Mouse (Mus musculus) MEL (cell line): ENCODE results near the gene Rps3a1.

Experiments
- BHLHE40 ChIP-seq: IDR thresholded peaks from 2 replicates; pipeline ENCODE4 v1.6.1; 2012; ENCODE audit warnings: low read depth, mild to moderate bottlenecking, inconsistent platforms, low read length, improper control_type of control experiment, borderline replicate concordance
- CHD1 ChIP-seq: IDR thresholded peaks from 2 replicates; pipeline ENCODE4 v1.6.1; 2012; ENCODE audit warnings: low read depth, mild to moderate bottlenecking, inconsistent platforms, low read length, improper control_type of control experiment
- CTCF ChIP-seq, 3 experiments: IDR thresholded peaks in 2 of 3; conservative IDR thresholded peaks in 1 of 3; 2 replicates each; pipeline ENCODE4 v1.5.1; 2011 to 2012; ENCODE audit warnings: low read length in 3 of 3, low read depth in 2 of 3, mild to moderate bottlenecking in 2 of 3, improper control_type of control experiment in 1 of 3, inconsistent platforms in 1 of 3, mixed read lengths in 1 of 3, moderate library complexity in 1 of 3; ENCODE audit not compliant: control insufficient read depth in 1 of 3, insufficient read depth in 1 of 3, poor library complexity in 1 of 3, severe bottlenecking in 1 of 3
- ELF1 ChIP-seq: IDR thresholded peaks from 2 replicates; pipeline ENCODE4 v1.6.1; 2014; ENCODE audit warnings: low read depth, mild to moderate bottlenecking, inconsistent platforms, low read length, improper control_type of control experiment, moderate library complexity
- EP300 ChIP-seq, 2 experiments: IDR thresholded peaks; 2 replicates each; pipeline ENCODE4 v1.6.1; 2011; ENCODE audit warnings: improper control_type of control experiment in 2 of 2, low read length in 2 of 2, low read depth in 1 of 2, mild to moderate bottlenecking in 1 of 2
- GATA1 ChIP-seq: IDR thresholded peaks from 2 replicates; pipeline ENCODE4 v1.6.1; 2011; ENCODE audit warnings: low read depth, low read length, improper control_type of control experiment
- HCFC1 ChIP-seq: IDR thresholded peaks from 2 replicates; pipeline ENCODE4 v1.6.1; 2012; ENCODE audit warnings: low read depth, mild to moderate bottlenecking, inconsistent platforms, low read length, improper control_type of control experiment, moderate library complexity
- JUND ChIP-seq: IDR thresholded peaks from 2 replicates; pipeline ENCODE4 v1.6.1; 2011; ENCODE audit warnings: low read depth, mild to moderate bottlenecking, improper control_type of control experiment, low read length
- MAX ChIP-seq: IDR thresholded peaks from 2 replicates; pipeline ENCODE4 v1.6.1; 2011; ENCODE audit warnings: low read length, improper control_type of control experiment
- POLR2A ChIP-seq, 2 experiments: IDR thresholded peaks; 2 replicates each; pipeline ENCODE4 v1.6.1; 2011 to 2012; ENCODE audit warnings: low read length in 2 of 2, mild to moderate bottlenecking in 2 of 2, control low read depth in 1 of 2, improper control_type of control experiment in 1 of 2, low read depth in 1 of 2, moderate library complexity in 1 of 2; ENCODE audit not compliant: control insufficient read depth in 1 of 2, insufficient read depth in 1 of 2, poor library complexity in 1 of 2
- RCOR1 ChIP-seq: IDR thresholded peaks from 2 replicates; pipeline ENCODE4 v1.6.1; 2012; ENCODE audit warnings: low read depth, mild to moderate bottlenecking, inconsistent platforms, low read length, improper control_type of control experiment
- USF1 ChIP-seq: IDR thresholded peaks from 2 replicates; pipeline ENCODE4 v1.6.1; 2014; ENCODE audit warnings: low read depth, mild to moderate bottlenecking, inconsistent platforms, low read length, improper control_type of control experiment, moderate library complexity
- ZNF384 ChIP-seq: IDR thresholded peaks from 2 replicates; pipeline ENCODE4 v1.6.1; 2012; ENCODE audit warnings: low read depth, mild to moderate bottlenecking, inconsistent platforms, low read length, improper control_type of control experiment

DNA sequence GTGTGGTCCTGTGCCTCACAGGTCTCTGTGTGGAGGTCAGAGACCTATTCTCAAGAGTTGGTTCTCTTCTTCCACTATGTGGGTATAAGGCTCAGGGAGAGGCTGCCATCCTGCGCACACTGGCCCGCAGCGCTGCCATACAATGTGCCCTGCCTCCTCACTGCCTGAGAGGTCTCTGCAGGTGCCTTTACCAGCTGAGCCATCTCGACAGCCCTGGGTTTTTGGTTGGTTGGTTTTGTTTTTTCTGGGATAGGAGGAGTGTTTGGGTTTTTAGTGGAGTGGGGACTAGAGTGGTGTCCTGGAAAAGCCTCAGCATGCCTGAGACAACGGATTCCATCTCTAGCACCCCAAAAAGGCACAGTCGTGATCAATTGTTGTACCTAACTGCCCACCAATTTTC lies 841 bp upstream of the Rps3a1 start:
- no peak for TF ChIP-seq MAX
- no peak for TF ChIP-seq HCFC1
- no peak for TF ChIP-seq BHLHE40
- TF ChIP-seq CHD1, result no peak
- no peak for TF ChIP-seq CTCF (IDR thresholded peaks at IDR 0.05 in 2 of 3, conservative IDR thresholded peaks at IDR 0.05 in 1 of 3; ENCODE audit: control insufficient read depth in 1 of 3, insufficient read depth in 1 of 3, low read depth in 2 of 3, low read length in 3 of 3, poor library complexity in 1 of 3, severe bottlenecking in 1 of 3)
- TF ChIP-seq ELF1, result no peak
- no peak for TF ChIP-seq GATA1
- TF ChIP-seq EP300 (IDR thresholded peaks at IDR 0.05; ENCODE audit: low read depth in 1 of 2, low read length in 2 of 2), result no peak
- no peak for TF ChIP-seq USF1
- no peak for TF ChIP-seq POLR2A (IDR thresholded peaks at IDR 0.05; ENCODE audit: control insufficient read depth in 1 of 2, insufficient read depth in 1 of 2, low read depth in 1 of 2, low read length in 2 of 2, poor library complexity in 1 of 2)
- no peak for TF ChIP-seq JUND
- TF ChIP-seq ZNF384, result no peak
- TF ChIP-seq RCOR1, result no peak
